Mouse (Mus musculus) embryonic fibroblast, embryonic 13.5 days (primary cell): ENCODE results near the gene Twnk.

Experiments used
- CTCF ChIP-seq: IDR thresholded peaks from 2 replicates; pipeline ENCODE4 v1.5.1; 2011; ENCODE audit warnings: mild to moderate bottlenecking, control low read depth, low read length, moderate library complexity, borderline replicate concordance; ENCODE audit not compliant: insufficient read depth
- POLR2A ChIP-seq: IDR thresholded peaks from 2 replicates; pipeline ENCODE4 v1.6.1; 2011; ENCODE audit warnings: low read depth, mild to moderate bottlenecking, control low read depth, low read length, moderate library complexity

GRCm38 (mm10) chr19:45018351-45018831 lies 12.9 kb downstream of the Twnk start:
- TF ChIP-seq POLR2A (no peak; the same call in 1 of the 2 replicates), CTCF (no peak)
